Mouse (Mus musculus): ENCODE measurements at regions not wholly inside any gene's neighbourhood (a gene's known extent, or its start where the extent isn't known, plus 50 kb on each side); places are given as distances from the start of the nearest gene placed in this dataset.

DNA sequence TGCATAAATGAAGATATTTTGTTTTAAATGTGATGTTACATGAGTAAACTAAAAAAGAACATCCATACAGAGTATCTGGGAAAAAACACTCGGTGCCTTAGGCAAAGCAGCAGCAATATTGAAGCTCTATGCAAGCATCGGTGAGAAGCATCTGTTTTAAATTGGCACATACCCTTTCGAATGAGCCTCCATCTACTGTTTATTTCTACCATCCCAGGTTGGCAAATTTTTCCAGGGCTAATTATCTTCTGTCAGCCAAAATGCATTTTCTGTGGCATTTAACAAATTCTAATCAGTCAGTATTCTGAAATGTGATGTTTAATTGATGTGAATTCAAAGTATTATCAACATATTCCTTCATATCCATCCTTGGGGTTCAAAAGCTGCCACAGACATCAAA lies 1463.8 kb downstream of the Fstl5 start:
- DNase-seq (ENCODE audit: low read depth): peak; percentile 67
- no peak for TF ChIP-seq POLR2A (IDR thresholded peaks at IDR 0.05; ENCODE audit: borderline replicate concordance, extremely low read depth, insufficient read depth, insufficient read length, poor library complexity, severe bottlenecking)

- TF ChIP-seq POLR2A (IDR thresholded peaks at IDR 0.05; ENCODE audit: borderline replicate concordance, extremely low read depth, insufficient read depth, insufficient read length, poor library complexity, severe bottlenecking) (no peak), CTCF (IDR thresholded peaks at IDR 0.05; ENCODE audit: borderline replicate concordance, extremely low read depth, insufficient read depth, insufficient read length) (no peak)
- DNase-seq (ENCODE audit: low read depth): peak; percentile 22
Observed at GRCm38 (mm10) chr3:77577267-77577666, 1503.2 kb downstream of the Fstl5 start.

- peak; percentile 48 for DNase-seq (ENCODE audit: low read depth)
- TF ChIP-seq CTCF (IDR thresholded peaks at IDR 0.05; ENCODE audit: borderline replicate concordance, extremely low read depth, insufficient read depth, insufficient read length) (no peak), POLR2A (IDR thresholded peaks at IDR 0.05; ENCODE audit: borderline replicate concordance, extremely low read depth, insufficient read depth, insufficient read length, poor library complexity, severe bottlenecking) (no peak)
Observed at GRCm38 (mm10) chr3:77587218-77587617, 1513.1 kb downstream of the Fstl5 start.

All from brain, embryonic 14.5 days (tissue).